Mouse (Mus musculus) embryonic fibroblast, embryonic 13.5 days (primary cell): ENCODE results near the gene Cdk5rap2.

ENCODE experiments used
- CTCF ChIP-seq: IDR thresholded peaks from 2 replicates; pipeline ENCODE4 v1.5.1; 2011; ENCODE audit warnings: mild to moderate bottlenecking, control low read depth, low read length, moderate library complexity, borderline replicate concordance; ENCODE audit not compliant: insufficient read depth
- POLR2A ChIP-seq: IDR thresholded peaks from 2 replicates; pipeline ENCODE4 v1.6.1; 2011; ENCODE audit warnings: low read depth, mild to moderate bottlenecking, control low read depth, low read length, moderate library complexity

DNA sequence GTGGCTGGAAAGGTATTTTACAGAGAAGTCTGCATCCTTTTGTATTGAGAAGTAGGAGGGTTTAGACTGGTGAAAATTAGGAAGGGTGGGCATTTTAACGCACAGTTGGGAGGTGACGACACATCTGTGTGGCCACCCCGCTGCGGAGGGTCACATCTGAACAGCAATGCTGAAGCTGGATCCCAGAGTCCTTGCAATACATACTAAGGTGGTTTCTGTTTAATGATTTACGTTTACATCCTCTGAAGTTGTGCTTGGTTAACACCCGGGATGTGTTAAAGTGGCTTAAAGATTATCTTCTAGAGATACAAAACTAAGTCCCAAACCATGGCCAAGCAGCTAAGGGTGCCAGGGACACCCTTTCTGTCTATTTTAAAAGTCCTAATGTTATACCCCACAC is 171.4 kb downstream of the Cdk5rap2 start:
- TF ChIP-seq POLR2A: no peak
- TF ChIP-seq CTCF: no peak
